Mouse (Mus musculus) ES-E14 (cell line): Measurements from ENCODE around the gene Atp1b3. TPM values are rescaled to one million over a fixed set of nuclear protein-coding genes. Genes with fewer than 3 reads are reported as not detected.
A peak's percentile ranks its signal among the peaks of the same experiment; 100 is the strongest.

Source experiments
- DNase-seq: peaks from one replicate; pipeline ENCODE4 v3.0.0-alpha.2; 2013; ENCODE audit warnings: low read depth, low spot score
- H3K27ac ChIP-seq: 2 replicates; pipeline ENCODE4 v1.5.1; 2012; ENCODE audit warnings: low read depth, mild to moderate bottlenecking, low read length, moderate library complexity, mixed read lengths; ENCODE audit not compliant: poor library complexity, insufficient read depth, severe bottlenecking
- H3K36me3 ChIP-seq: 2 replicates; pipeline ENCODE4 v1.6.1; 2012; ENCODE audit warnings: mild to moderate bottlenecking, low read length, moderate library complexity, mixed read lengths; ENCODE audit not compliant: control insufficient read depth, poor library complexity, insufficient read depth, severe bottlenecking
- H3K4me1 ChIP-seq, 2 experiments: fragments of 150-350 bp in 1 of 2; sonication (generic) in 1 of 2; 2 replicates each; pipeline ENCODE4 v1.6.1; 2012; ENCODE audit warnings: low read length in 2 of 2, mild to moderate bottlenecking in 1 of 2, mixed read lengths in 1 of 2; ENCODE audit not compliant: control insufficient read depth in 2 of 2, insufficient read depth in 2 of 2, poor library complexity in 1 of 2
- H3K4me3 ChIP-seq, 2 experiments: fragments of 150-350 bp in 1 of 2; sonication (generic) in 1 of 2; 2 replicates each; pipeline ENCODE4 v1.5.1; 2012; ENCODE audit warnings: low read length in 2 of 2, low read depth in 1 of 2, mild to moderate bottlenecking in 1 of 2, mixed read lengths in 1 of 2; ENCODE audit not compliant: insufficient read depth in 1 of 2, poor library complexity in 1 of 2, severe bottlenecking in 1 of 2
- H3K9ac ChIP-seq: 2 replicates; pipeline ENCODE4 v1.6.1; 2012; ENCODE audit warnings: low read depth, mild to moderate bottlenecking, low read length, mixed read lengths; ENCODE audit not compliant: poor library complexity, insufficient read depth, severe bottlenecking
- H3K9me3 ChIP-seq: fragments of 150-350 bp; sonication (generic); 2 replicates; pipeline ENCODE4 v1.6.1; 2012; ENCODE audit warnings: low read depth, mild to moderate bottlenecking, low read length; ENCODE audit not compliant: control insufficient read depth, insufficient read depth
- CHD2 ChIP-seq: IDR thresholded peaks from 2 replicates; pipeline ENCODE4 v1.6.1; 2014; ENCODE audit warnings: mild to moderate bottlenecking, low read depth, low read length, inconsistent platforms
- HCFC1 ChIP-seq: IDR thresholded peaks from 2 replicates; pipeline ENCODE4 v1.6.1; 2012; ENCODE audit warnings: low read length, inconsistent platforms, borderline replicate concordance; ENCODE audit not compliant: insufficient read depth
- MAFK ChIP-seq: IDR thresholded peaks from 2 replicates; pipeline ENCODE4 v1.6.1; 2014; ENCODE audit warnings: mild to moderate bottlenecking, low read depth, low read length, inconsistent platforms; ENCODE audit not compliant: insufficient read depth
- ZC3H11A ChIP-seq: IDR thresholded peaks from 2 replicates; pipeline ENCODE4 v1.6.1; 2012; ENCODE audit warnings: low read depth, mild to moderate bottlenecking, inconsistent platforms, low read length, borderline replicate concordance
- ZNF384 ChIP-seq: IDR thresholded peaks from 2 replicates; pipeline ENCODE4 v1.6.1; 2012; ENCODE audit warnings: low read depth, low read length, inconsistent platforms
- in situ Hi-C, 2 experiments: fragments of 600-800 bp; cut with MboI; formaldehyde crosslinking; loops; one replicate each; pipeline ENCODE4 v1.15.1; 2025; ENCODE audit warnings: low sequenced_read_pairs in 2 of 2, inconsistent platforms in 1 of 2; ENCODE audit not compliant: unreplicated experiment in 2 of 2
- total RNA-seq: library from RNA; depleted of rRNA; stranded (reverse); fragments of 300-350 nt; gene quantifications from 2 replicates; pipeline ENCODE4 v1.2.3, GENCODE M21; 2012

The Atp1b3 gene
- total RNA-seq, 1 experiment = 132 TPM

GRCm38 (mm10) chr9:96369654-96370384 lies 5.6 kb upstream of the Atp1b3 start:
- no peak overlapping the region for H3K4me3 ChIP-seq
- DNase-seq = no peak
- H3K36me3 ChIP-seq = no peaks in the 10 kb centered on the region
- H3K4me1 ChIP-seq = peaks cover 0 to 10% of the 10 kb centered on the region in 2 experiments; a peak in 3 of 4 replicates
- no peak overlapping the region for H3K9ac ChIP-seq
- no peak for TF ChIP-seq HCFC1
- TF ChIP-seq ZC3H11A = no peak
- in situ Hi-C loops = no loop called here
- no peaks in the 10 kb centered on the region for H3K9me3 ChIP-seq
- H3K27ac ChIP-seq = no peak overlapping the region

DNA sequence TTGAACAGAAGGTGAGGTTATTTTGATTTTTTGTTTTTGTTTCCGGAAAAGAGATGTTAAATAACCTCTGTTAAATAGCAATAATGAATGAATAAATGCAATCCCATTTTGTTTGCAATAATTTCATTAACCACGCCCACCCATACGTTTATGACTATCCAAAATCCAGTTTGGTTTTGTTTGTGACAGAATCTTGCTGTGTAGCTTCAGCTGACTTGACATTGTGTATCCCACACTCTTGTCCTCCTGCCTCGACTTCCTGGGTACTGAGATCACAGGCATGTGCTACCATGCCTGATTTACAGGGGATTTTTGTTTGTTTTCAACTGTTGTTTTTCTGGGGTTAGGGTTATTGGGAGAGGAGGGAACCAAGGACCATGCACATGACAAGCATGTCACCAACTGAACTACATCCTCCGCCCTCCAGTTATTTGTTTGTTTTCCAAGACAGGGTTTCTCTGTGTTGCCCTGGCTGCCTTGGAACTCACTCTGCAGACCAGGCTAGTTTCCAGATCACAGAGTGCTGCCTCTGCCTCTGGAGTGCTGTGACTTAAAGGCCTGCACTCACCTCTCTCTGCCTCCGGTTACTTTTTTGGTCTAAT lies 1.1 kb upstream of the Atp1b3 start:
- peaks cover 2% of the 10 kb centered on the region; the same call in 1 of the 2 replicates for H3K36me3 ChIP-seq
- in situ Hi-C loops = no loop called here
- no peak for DNase-seq
- no peak overlapping the region for H3K4me3 ChIP-seq
- TF ChIP-seq MAFK (no peak), HCFC1 (no peak), ZC3H11A (no peak), ZNF384 (no peak), CHD2 (no peak)
- peaks cover 0 to 8% of the 10 kb centered on the region in 2 experiments for H3K4me1 ChIP-seq
- H3K27ac ChIP-seq = no peak overlapping the region
- H3K9ac ChIP-seq = no peak overlapping the region
- no peaks in the 10 kb centered on the region for H3K9me3 ChIP-seq

- peak overlapping the region; percentile 99 for H3K9ac ChIP-seq
- TF ChIP-seq HCFC1 (no peak), ZNF384 (no peak), ZC3H11A (no peak)
- H3K4me3 ChIP-seq = peak overlapping the region; percentile 68 to 100
- DNase-seq = no peak
- no peaks in the 10 kb centered on the region for H3K9me3 ChIP-seq
- peaks cover 0 to 1% of the 10 kb centered on the region in 2 experiments; a peak in 1 of 4 replicates for H3K4me1 ChIP-seq
- in situ Hi-C loops = no loop called here
- H3K27ac ChIP-seq = peak overlapping the region; percentile 89
- peaks cover 2% of the 10 kb centered on the region; the same call in 1 of the 2 replicates for H3K36me3 ChIP-seq
These were observed 581 bp downstream of the Atp1b3 start for GRCm38 (mm10) chr9:96363581-96364140.

- Histone ChIP-seq H3K36me3 (peaks cover 6% of the 10 kb centered on the region), H3K9me3 (no peaks in the 10 kb centered on the region), H3K4me3 (no peak overlapping the region), H3K9ac (no peak overlapping the region), H3K4me1 (no peaks in the 10 kb centered on the region; a peak in 1 of 4 replicates), H3K27ac (no peak overlapping the region)
- DNase-seq = no peak
- in situ Hi-C loops = no loop called here
- TF ChIP-seq ZC3H11A (no peak), ZNF384 (no peak), CHD2 (no peak)
These were observed 4.2 kb downstream of the Atp1b3 start for GRCm38 (mm10) chr9:96360056-96360455.
